Mouse (Mus musculus): ENCODE results near the gene Dnah2.

DNA sequence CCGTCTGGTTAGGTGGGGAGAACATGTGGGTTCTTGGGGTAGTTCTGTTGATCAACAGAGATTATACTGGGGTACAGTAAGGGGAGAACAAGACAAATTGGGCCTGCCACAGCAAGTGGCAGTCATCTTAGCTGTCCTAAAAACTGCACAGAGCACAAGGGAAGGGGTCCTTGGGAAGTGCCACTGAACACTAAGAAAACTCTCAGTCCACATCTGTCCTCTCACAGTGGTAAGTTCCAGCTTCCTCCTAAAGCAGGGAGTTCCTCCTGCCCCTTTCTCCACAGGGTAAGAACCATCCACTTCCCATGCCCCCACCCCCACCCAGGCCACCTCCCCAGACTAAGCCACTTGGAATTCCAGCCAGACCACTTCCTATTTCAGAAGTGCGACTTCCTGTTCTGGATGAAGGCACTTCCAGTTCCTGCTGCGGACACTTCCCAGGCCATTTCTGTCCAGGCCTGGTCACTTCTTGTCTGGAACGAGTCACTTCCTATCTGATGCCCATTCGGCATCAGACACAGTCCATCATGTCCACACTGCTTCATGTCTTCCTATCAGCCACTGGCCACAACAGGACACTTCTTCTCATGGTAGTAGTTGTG, 5.7 kb upstream of the Dnah2 start:
- TF ChIP-seq EP300 (IDR thresholded peaks at IDR 0.05; ENCODE audit: insufficient read depth, low read depth, low read length) (no peak), CTCF (IDR thresholded peaks at IDR 0.05) (no peak)

All from heart, adult 2 months (tissue).